Mouse (Mus musculus): Measurements from ENCODE around the gene Clk3.

Clk3 gene

DNA sequence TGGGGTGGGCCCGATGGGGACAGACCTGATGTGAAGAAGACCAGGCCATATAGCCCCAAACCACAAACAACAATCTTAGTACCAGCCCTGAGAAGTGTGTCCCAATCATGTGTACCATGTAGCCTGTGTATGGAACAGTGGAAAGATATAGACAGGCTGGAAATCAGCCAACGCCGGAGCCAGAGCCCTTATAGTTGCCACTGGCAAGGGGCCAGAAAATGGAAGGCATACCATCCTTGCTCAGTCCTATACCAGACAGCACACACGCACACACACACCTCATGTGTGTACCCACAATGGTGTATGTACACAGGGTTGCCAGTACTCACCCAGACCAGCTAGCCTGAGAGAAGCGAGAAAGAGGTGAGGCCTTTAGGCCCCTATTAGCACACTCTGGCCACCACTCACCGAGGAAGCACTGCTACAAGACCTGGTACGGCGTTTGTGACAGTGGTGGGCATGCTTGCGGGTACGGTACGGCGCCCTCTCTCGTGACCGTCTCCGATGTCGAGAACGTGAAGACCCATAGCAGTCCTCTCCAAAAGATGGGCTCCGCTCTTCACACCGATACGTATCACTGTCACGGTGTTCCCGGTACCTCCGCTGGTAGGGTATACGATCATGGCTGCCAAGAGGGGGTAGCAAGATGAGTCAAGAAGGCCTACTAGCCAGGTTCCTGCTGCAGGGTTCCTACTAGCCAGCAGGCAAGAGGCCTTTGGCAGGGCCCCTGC is 5.1 kb downstream of the Clk3 start:
- POLR2A ChIA-PET, result interaction anchor here in 3 of 4 experiments (1.0 to 2.5 kb wide), 7 partner anchors 11 to 107 kb away, joined by 3 to 11 read pairs (median 4); partner anchors contain the start of genes Csk (in 1 of the 3) and Edc3 (in 1 of the 3)
- CTCF ChIA-PET, result interaction anchor here in 3 of 4 experiments (0.9 to 3.7 kb wide), 15 partner anchors 11 to 238 kb away, joined by 3 to 36 read pairs (median 12); partner anchors contain the start of gene Csk (in 1 of the 3)

DNA sequence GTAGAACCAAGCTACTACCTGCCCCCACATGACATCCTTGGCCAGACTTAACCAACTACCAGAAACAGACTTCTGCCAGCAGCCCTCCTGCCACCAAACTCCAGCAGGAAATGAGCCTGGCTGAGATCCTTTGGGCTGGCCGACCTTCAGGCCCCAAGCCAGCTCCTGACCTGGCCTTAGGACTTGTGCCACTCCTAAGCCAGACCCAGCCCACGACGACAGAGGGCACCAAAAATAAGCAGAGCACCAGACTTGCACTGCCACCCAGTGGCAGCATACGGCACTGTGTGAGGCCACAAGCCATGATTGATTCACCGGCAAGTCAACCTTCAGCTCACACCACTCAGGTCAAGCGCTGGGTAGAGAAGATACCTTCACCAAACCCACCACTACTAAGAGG is 6.4 kb downstream of the Clk3 start:
- ChIA-PET POLR2A (interaction anchor here (0.5 to 5.8 kb wide), 25 partner anchors 10 to 795 kb away, joined by 3 to 46 read pairs (median 3); partner anchors contain the start of genes Csk (in 2 of the 4), Edc3 (in 2 of the 4), Arid3b (in 1 of the 4) and Cox5a (in 1 of the 4)), CTCF (interaction anchor here (0.6 to 3.7 kb wide), 76 partner anchors 9 to 445 kb away, joined by 3 to 36 read pairs (median 4); partner anchors contain the start of genes Csk (in 2 of the 4), Arid3b (in 1 of the 4), Cplx3 (in 1 of the 4) and Edc3 (in 1 of the 4))

GRCm38 (mm10) chr9:57758528-57758927 is 7.1 kb downstream of the Clk3 start:
- POLR2A ChIA-PET, result interaction anchor here in 3 of 4 experiments (0.6 to 5.8 kb wide), 13 partner anchors 9 to 232 kb away, joined by 3 to 46 read pairs (median 4); partner anchors contain the start of gene Edc3 (in 2 of the 3)
- CTCF ChIA-PET, result interaction anchor here (0.6 to 3.7 kb wide), 32 partner anchors 9 to 241 kb away, joined by 3 to 36 read pairs (median 6); partner anchors contain the start of genes Csk (in 2 of the 4), Edc3 (in 1 of the 4) and Ubl7 (in 1 of the 4)

DNA sequence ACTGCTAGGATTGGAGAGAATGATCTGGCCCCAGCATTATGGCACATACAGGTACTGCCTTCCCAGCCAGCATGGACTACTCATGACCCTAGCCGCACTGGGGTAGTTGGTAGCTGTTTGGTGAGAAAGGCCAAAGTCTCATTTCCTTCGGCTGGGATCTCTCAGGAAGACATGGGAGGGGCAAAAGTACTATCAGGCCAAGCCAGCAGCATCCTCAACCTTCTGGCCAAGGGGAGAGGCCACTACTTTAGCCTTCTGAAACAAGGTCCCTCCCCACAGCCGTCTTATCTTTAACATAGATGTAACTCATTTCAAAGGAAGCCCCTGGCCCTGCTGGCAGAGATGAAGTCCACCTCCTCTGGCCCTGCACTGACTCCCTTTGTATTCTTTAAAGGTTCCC is 8.1 kb downstream of the Clk3 start:
- ChIA-PET POLR2A (interaction anchor here in 3 of 4 experiments (0.8 to 5.8 kb wide), 6 partner anchors 11 to 90 kb away, joined by 3 to 46 read pairs (median 4); no protein-coding TSS in a partner anchor), CTCF (interaction anchor here (0.7 to 3.7 kb wide), 7 partner anchors 13 to 240 kb away, joined by 3 to 36 read pairs (median 6); partner anchors contain the start of gene Csk (in 1 of the 4))

DNA sequence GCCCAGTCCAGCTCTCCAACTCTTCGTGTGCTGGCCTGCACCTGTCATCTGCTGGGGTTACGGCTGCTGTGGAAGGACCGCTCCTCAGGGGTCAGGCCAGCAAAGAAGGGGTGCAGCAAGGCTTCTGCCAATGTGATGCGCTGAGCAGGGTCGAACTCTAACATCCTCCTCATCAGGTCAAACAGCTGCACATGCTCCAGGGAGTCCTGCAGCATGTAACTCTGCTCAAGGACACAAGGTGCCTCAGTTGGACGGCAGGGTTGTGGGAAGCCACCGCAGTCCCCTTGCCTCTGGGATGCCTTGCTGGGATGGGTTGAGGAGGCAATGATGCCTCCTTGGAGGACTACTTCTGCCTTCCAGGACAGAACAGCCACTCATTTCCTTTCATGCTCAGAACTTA is 14.8 kb downstream of the Clk3 start:
- ChIA-PET CTCF (interaction anchor here in 2 of 4 experiments (1.7 to 2.2 kb wide), 2 partner anchors 8 to 9 kb away, joined by 7 to 14 read pairs; no protein-coding TSS in a partner anchor), POLR2A (interaction anchor here in 2 of 4 experiments (0.7 to 1.5 kb wide), 5 partner anchors 11 to 506 kb away, joined by 3 to 6 read pairs (median 5); partner anchors contain the start of gene Csk (in 1 of the 2))

- POLR2A ChIA-PET, result interaction anchor here in 3 of 4 experiments (0.8 to 6.5 kb wide), 7 partner anchors 8 to 88 kb away, joined by 3 to 46 read pairs (median 4); no protein-coding TSS in a partner anchor
- CTCF ChIA-PET, result interaction anchor here in 2 of 4 experiments (2.0 to 2.2 kb wide), 2 partner anchors 11 kb away, joined by 12 to 14 read pairs; no protein-coding TSS in a partner anchor
These were observed 16.8 kb downstream of the Clk3 start for GRCm38 (mm10) chr9:57748831-57749230.

GRCm38 (mm10) chr9:57748137-57748536 is 17.5 kb downstream of the Clk3 start:
- CTCF ChIA-PET, result no interaction called here

GRCm38 (mm10) chr9:57747067-57747466 is 18.6 kb downstream of the Clk3 start:
- POLR2A ChIA-PET, result interaction anchor here in 1 of 4 experiments (6.5 kb wide), 1 partner anchor 10 kb away, joined by 46 read pairs; no protein-coding TSS in a partner anchor
- CTCF ChIA-PET, result interaction anchor here in 1 of 4 experiments (4.2 kb wide), 1 partner anchor 12 kb away, joined by 36 read pairs; no protein-coding TSS in a partner anchor

More at GRCm38 (mm10) chr9:57748137-57748536, 17.5 kb downstream of the Clk3 start:
- POLR2A ChIA-PET, result interaction anchor here in 2 of 4 experiments (0.5 to 6.5 kb wide), 6 partner anchors 9 to 248 kb away, joined by 3 to 46 read pairs (median 4); no protein-coding TSS in a partner anchor

- POLR2A ChIA-PET, result interaction anchor here in 3 of 4 experiments (0.7 to 6.5 kb wide), 23 partner anchors 11 to 793 kb away, joined by 3 to 46 read pairs (median 3); partner anchors contain the start of genes Clk3 (in 1 of the 3), Cox5a (in 1 of the 3), Csk (in 1 of the 3) and Snupn (in 1 of the 3)
- CTCF ChIA-PET, result interaction anchor here (0.5 to 4.2 kb wide), 89 partner anchors 8 to 996 kb away, joined by 3 to 46 read pairs (median 4); partner anchors contain the start of genes Arid3b (in 2 of the 4), Cyp1a1 (in 2 of the 4), Edc3 (in 2 of the 4) and Clk3 (in 1 of the 4)
These were observed 21.1 kb downstream of the Clk3 start for GRCm38 (mm10) chr9:57744462-57745091.

DNA sequence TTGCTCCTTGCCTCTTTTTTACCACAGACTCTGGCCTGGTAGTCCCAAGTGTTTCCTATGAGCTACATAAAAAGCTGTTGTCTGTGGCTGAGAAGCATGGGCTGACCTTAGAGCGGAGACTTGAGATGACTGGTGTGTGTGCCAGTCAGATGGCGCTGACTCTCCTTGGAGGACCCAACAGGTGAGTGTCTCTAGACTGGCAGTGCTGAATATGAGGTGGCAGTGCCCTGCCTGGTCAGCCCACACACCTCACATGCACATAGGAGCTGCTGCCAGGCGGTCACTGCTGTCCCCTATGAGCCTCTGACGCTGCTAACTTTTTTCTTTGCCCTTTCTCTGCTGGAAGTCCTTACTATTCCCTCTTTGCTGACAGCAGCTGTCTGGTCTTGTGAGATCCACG is 25.8 kb downstream of the Clk3 start:
- ChIA-PET POLR2A (interaction anchor here in 1 of 4 experiments (0.7 to 2.2 kb wide), 2 partner anchors 9 to 32 kb away, joined by 3 to 6 read pairs; partner anchors contain the start of gene Edc3), CTCF (interaction anchor here in 1 of 4 experiments (0.6 kb wide), 1 partner anchor 636 kb away, joined by 7 read pairs; no protein-coding TSS in a partner anchor)

- POLR2A ChIA-PET, result interaction anchor here in 1 of 4 experiments (0.6 to 0.8 kb wide), 2 partner anchors 15 to 982 kb away, joined by 3 read pairs; no protein-coding TSS in a partner anchor
These were observed 32.1 kb downstream of the Clk3 start for GRCm38 (mm10) chr9:57733606-57734005.

DNA sequence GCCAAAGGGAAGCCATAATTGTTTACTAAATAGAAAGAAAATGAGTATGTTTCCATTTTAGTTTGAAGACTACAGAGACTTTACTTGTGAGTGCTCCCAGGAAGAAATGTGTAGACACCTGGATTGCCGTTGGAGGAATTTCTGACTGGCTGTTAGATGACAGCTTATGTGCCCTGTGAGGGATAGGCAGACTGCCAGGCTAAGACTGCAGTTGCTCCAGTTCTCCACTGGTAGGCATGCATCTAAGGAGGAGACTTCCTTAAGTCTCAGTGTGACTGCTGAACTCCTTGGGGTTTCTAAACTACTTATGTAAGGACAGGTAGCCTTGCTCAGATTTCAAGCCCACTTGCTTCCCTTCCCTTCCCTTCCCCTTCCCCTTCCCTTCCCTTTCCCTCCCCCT is 37.3 kb downstream of the Clk3 start:
- CTCF ChIA-PET, result interaction anchor here in 2 of 4 experiments (0.6 to 3.0 kb wide), 3 partner anchors 16 to 256 kb away, joined by 3 to 12 read pairs (median 10); partner anchors contain the start of gene Edc3 (in 1 of the 2)
- POLR2A ChIA-PET, result no interaction called here

More at GRCm38 (mm10) chr9:57733606-57734005, 32.1 kb downstream of the Clk3 start:
- CTCF ChIA-PET, result interaction anchor here in 3 of 4 experiments (0.6 to 1.3 kb wide), 5 partner anchors 11 to 1539 kb away, joined by 3 to 7 read pairs (median 3); no protein-coding TSS in a partner anchor

DNA sequence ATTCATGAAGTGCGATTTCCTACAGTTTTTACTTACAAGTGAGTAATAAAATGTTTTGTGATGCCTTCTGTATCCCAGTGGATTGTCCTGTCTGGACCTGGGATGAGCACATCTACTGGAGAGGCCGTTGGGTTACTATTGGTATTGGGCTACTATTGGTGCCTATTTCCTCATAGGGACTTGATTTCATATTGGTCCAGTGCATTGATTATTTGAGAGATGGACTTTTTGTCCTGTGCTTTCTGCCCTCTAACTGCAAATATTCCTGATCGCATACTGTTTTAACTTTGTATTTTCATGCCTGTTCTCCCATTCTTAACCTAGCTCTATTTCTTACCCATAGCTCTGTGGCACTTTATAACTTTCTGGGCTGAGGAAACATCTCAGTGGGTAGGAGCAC is 41.0 kb downstream of the Clk3 start:
- ChIA-PET CTCF (interaction anchor here in 1 of 4 experiments (1.5 to 2.4 kb wide), 2 partner anchors 20 to 35 kb away, joined by 3 to 5 read pairs; no protein-coding TSS in a partner anchor), POLR2A (interaction anchor here in 1 of 4 experiments (1.0 kb wide), 2 partner anchors 16 to 204 kb away, joined by 3 read pairs; partner anchors contain the start of genes Cox5a and Edc3)

DNA sequence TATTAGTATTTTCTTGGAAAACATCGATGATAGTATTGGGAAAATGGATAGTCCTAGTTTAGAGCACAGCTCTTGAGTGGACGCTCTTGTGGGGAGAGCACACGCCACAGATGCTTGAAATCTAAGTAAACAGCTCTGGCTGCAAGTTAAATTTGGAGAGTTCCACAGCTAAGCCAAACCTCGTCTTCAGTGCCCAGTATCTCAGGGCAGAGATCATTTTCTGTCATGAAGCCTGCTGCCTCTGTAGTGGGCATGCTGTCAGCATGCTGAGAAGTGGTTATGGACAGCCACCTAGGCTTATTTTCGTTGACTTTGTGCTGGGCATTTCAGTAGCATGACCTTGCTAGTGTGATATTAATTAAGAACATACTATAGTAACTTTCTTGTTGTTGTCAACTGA is 41.9 kb downstream of the Clk3 start:
- CTCF ChIA-PET, result interaction anchor here in 2 of 4 experiments (0.7 to 2.4 kb wide), 4 partner anchors 21 to 182 kb away, joined by 3 to 5 read pairs (median 4); no protein-coding TSS in a partner anchor
- POLR2A ChIA-PET, result interaction anchor here in 2 of 4 experiments (0.6 to 1.7 kb wide), 3 partner anchors 16 to 203 kb away, joined by 3 read pairs; partner anchors contain the start of genes Cox5a (in 1 of the 2) and Edc3 (in 1 of the 2)

DNA sequence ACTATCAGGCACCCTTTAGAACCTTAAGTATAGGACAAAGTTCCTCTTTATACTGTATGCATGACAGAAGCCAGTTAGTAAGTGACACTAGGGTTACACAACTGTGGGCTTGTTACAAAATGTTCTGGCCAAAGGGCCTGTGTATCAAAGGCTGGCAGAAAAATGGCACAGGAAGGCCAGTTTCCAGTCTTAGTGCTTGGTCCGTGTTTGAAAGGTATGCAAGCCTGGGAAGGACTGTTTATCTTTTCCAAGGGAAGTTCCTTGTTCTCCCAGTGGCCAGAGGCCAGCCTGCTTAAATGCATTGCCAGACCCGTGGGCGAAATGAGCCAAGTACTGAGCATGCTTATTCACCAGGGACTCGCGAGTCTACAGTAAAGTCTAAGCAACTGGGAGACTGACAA is 42.3 kb downstream of the Clk3 start:
- ChIA-PET CTCF (interaction anchor here in 1 of 4 experiments (0.7 to 2.4 kb wide), 3 partner anchors 21 to 182 kb away, joined by 3 to 5 read pairs (median 4); no protein-coding TSS in a partner anchor), POLR2A (interaction anchor here in 1 of 4 experiments (1.7 kb wide), 1 partner anchor 15 kb away, joined by 3 read pairs; the partner anchor contains the start of gene Edc3)

- CTCF ChIA-PET, result no interaction called here
- POLR2A ChIA-PET, result no interaction called here
These were observed 43.3 kb downstream of the Clk3 start for GRCm38 (mm10) chr9:57722371-57722770.

GRCm38 (mm10) chr9:57720736-57721135 is 44.9 kb downstream of the Clk3 start:
- ChIA-PET CTCF (interaction anchor here in 1 of 4 experiments (0.9 kb wide), 1 partner anchor 29 kb away, joined by 3 read pairs; no protein-coding TSS in a partner anchor), POLR2A (interaction anchor here in 1 of 4 experiments (0.8 kb wide), 1 partner anchor 12 kb away, joined by 4 read pairs; the partner anchor contains the start of gene Edc3)

All from embryonic stem cell, embryonic (primary cell).